Mouse (Mus musculus) MN1 (cell line): ENCODE measurements around the gene H2al1c.
"Not testable (repeated sequence)": the region's sequence is repeated elsewhere in the genome, so short reads cannot be mapped to it uniquely, and the experiment has no call there.

Source experiments
- DNase-seq: peaks from one replicate; pipeline ENCODE4 v3.0.0-alpha.2; 2016; ENCODE audit warnings: low spot score

H2al1c gene

DNA sequence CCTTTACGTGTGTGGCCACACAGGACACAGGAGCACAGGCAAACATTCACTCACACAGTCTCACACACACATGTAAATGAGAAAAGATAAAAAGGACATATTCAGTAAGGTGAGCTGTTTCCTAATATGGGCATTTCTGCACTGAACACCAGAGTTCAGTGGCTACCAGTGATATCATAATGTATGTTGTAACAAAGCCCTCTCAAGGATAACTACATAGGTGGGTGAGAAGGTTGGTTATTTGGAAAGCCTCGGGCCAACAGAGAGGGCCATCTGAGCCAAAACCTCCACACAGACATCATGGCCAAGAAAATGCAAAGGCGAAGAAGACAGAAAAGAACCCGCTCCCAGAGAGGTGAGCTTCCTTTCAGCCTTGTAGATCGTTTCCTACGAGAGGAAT, at the start of gene H2al1c:
H2al1c (plus strand) TSS at position 301 of the 400 bp plus-strand sequence.
- not testable (repeated sequence) for DNase-seq

GRCm38 (mm10) chrX:11264918-11265317, 40.5 kb upstream of the H2al1c start:
- DNase-seq = no peak

- peak; percentile 7 for DNase-seq
Observed at GRCm38 (mm10) chrX:11267791-11268190, 37.7 kb upstream of the H2al1c start.

- DNase-seq = no peak
Observed at GRCm38 (mm10) chrX:11269074-11269473, 36.4 kb upstream of the H2al1c start.

DNA sequence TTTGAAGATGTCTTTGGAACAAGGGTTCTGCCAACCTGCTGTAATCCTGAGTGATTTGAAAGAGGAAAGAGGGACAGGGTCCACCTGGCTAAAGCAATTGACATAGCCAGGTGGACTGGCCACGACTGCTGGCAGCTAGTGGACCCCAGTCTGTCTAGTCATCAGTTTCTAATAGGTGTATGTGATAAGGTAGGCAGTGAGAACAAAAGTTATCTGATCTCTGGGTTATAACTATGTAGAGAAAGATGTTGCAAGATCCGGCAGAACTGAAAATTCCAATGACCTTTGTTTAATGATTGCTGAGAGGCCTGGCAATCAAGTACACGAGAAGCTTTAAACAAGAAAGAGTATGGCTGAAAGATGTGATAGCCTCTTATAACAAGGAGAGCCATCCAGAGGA, 32.3 kb upstream of the H2al1c start:
- DNase-seq = no peak

GRCm38 (mm10) chrX:11277083-11277482, 28.4 kb upstream of the H2al1c start:
- no peak for DNase-seq

DNA sequence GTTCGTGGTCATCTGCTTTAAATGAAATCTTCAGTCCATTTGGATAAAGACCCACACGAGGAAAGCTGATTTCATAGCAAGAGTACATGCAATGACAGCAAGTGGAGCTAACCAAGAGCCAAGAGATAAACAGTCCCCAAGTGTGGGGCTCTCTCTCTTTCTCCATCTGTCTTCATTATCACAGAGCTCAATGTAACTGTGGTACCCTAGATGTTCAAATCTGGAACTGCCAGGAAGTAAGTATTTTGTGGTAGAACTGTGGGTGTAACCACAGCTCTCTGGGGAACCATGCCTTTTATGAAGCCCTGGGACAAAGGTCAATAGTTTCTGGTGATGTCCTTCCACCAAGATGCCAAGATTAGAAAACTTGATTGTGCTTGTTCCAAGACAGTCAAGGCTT, 24.7 kb upstream of the H2al1c start:
- DNase-seq = no peak

GRCm38 (mm10) chrX:11288306-11288882, 17.1 kb upstream of the H2al1c start:
- no peak for DNase-seq

- no peak for DNase-seq
Observed at GRCm38 (mm10) chrX:11289244-11289643, 16.2 kb upstream of the H2al1c start.

DNA sequence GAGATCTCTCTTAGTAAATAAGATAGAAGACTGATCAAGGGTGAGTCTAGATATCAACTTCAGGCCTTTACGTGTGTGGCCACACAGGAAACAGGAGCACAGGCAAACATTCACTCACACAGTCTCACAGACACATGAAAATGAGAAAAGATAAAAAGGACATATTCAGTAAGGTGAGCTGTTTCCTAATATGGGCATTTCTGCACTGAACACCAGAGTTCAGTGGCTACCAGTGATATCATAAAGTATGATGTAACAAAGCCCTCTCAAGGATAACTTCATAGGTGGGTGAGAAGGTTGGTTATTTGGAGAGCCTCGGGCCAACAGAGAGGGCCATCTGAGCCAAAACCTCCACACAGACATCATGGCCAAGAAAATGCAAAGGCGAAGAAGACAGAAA, 6.5 kb upstream of the H2al1c start, which contains the start of gene H2al1a:
H2al1a (plus strand) TSS at position 301 of the 400 bp plus-strand sequence.
- DNase-seq = not testable (repeated sequence)

- not testable (repeated sequence) for DNase-seq
Observed at GRCm38 (mm10) chrX:11302132-11302531, 3.3 kb upstream of the H2al1c start, which contains the start of gene H2al1b. TSS of gene H2al1b (plus strand) at chrX:11302432.

DNA sequence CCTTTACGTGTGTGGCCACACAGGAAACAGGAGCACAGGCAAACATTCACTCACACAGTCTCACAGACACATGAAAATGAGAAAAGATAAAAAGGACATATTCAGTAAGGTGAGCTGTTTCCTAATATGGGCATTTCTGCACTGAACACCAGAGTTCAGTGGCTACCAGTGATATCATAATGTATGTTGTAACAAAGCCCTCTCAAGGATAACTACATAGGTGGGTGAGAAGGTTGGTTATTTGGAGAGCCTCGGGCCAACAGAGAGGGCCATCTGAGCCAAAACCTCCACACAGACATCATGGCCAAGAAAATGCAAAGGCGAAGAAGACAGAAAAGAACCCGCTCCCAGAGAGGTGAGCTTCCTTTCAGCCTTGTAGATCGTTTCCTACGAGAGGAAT, 3.1 kb downstream of the H2al1c start, which contains the start of gene H2al1d:
H2al1d (plus strand) TSS at position 301 of the 400 bp plus-strand sequence.
- DNase-seq = not testable (repeated sequence)

DNA sequence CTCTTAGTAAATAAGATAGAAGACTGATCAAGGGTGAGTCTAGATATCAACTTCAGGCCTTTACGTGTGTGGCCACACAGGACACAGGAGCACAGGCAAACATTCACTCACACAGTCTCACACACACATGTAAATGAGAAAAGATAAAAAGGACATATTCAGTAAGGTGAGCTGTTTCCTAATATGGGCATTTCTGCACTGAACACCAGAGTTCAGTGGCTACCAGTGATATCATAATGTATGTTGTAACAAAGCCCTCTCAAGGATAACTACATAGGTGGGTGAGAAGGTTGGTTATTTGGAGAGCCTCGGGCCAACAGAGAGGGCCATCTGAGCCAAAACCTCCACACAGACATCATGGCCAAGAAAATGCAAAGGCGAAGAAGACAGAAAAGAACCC, 6.2 kb downstream of the H2al1c start, which contains the start of gene H2al1e:
H2al1e (plus strand) TSS at position 301 of the 400 bp plus-strand sequence.
- not testable (repeated sequence) for DNase-seq

GRCm38 (mm10) chrX:11314858-11315257, 9.4 kb downstream of the H2al1c start, which contains the start of gene H2al1f:
TSS of gene H2al1f (plus strand) at chrX:11315158.
- DNase-seq = not testable (repeated sequence)

GRCm38 (mm10) chrX:11317956-11318355, 12.5 kb downstream of the H2al1c start, which contains the start of gene H2al1g:
TSS of gene H2al1g (plus strand) at chrX:11318256.
- not testable (repeated sequence) for DNase-seq

DNA sequence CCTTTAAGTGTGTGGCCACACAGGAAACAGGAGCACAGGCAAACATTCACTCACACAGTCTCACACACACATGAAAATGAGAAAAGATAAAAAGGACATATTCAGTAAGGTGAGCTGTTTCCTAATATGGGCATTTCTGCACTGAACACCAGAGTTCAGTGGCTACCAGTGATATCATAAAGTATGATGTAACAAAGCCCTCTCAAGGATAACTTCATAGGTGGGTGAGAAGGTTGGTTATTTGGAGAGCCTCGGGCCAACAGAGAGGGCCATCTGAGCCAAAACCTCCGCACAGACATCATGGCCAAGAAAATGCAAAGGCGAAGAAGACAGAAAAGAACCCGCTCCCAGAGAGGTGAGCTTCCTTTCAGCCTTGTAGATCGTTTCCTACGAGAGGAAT, 15.7 kb downstream of the H2al1c start, which contains the start of gene H2al1h:
H2al1h (plus strand) TSS at position 301 of the 400 bp plus-strand sequence.
- DNase-seq = not testable (repeated sequence)

- DNase-seq = not testable (repeated sequence)
Observed at GRCm38 (mm10) chrX:11324359-11324758, 18.9 kb downstream of the H2al1c start, which contains the start of gene H2al1i. TSS of gene H2al1i (plus strand) at chrX:11324659.

DNA sequence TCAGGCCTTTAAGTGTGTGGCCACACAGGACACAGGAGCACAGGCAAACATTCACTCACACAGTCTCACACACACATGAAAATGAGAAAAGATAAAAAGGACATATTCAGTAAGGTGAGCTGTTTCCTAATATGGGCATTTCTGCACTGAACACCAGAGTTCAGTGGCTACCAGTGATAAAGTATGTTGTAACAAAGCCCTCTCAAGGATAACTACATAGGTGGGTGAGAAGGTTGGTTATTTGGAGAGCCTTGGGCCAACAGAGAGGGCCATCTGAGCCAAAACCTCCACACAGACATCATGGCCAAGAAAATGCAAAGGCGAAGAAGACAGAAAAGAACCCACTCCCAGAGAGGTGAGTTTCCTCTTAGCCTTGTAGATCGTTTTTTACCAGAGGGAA, 22.1 kb downstream of the H2al1c start, which contains the start of gene H2al1j:
H2al1j (plus strand) TSS at position 301 of the 400 bp plus-strand sequence.
- not testable (repeated sequence) for DNase-seq

GRCm38 (mm10) chrX:11345762-11346161, 40.3 kb downstream of the H2al1c start:
- no peak for DNase-seq

DNA sequence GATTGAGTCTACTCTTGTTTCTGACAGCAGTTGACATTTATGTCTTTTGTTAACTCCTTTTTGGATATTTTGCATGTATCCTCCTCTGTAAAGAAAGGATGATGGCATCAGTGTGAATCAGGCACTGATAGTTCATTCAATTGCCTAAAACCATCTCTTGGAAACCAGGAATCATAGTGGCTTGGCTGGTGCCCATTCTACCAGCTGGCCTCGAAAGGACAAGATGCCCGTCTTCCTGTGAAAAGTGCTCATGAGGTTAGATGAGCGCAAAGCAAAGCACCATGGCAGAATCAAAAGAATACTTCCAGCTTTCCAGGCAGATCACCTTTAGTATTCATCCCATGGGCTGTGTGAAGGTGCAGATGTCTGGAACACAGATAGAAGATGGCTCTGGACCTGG, 41.3 kb downstream of the H2al1c start:
- DNase-seq = no peak
